Mouse (Mus musculus): ENCODE measurements around the gene Gm5148. TPM values are rescaled to one million over a fixed set of nuclear protein-coding genes. Genes with fewer than 3 reads are reported as not detected.

Gm5148 gene
- polyA plus RNA-seq, 1 experiment = 9.5 TPM

DNA sequence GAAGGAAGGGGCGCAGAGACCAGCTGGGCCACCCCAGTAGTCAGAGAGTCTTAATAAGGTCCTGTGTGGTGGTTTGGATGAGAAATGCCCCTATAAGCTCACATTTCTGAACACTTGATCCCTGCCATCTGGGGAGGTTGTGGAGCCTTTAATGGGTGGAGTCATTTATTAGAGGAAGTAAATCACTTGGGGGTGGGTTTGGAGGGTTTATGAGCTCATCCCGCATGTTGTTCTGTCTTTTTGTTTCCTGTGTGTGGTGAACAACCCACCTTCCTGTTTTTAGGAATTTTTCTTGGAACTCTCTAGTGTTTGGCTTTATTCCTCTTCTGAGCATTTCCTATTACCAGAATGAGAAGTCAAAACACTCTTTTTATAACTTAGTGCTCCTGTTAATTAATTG is 19.8 kb upstream of the Gm5148 start:
- Histone ChIP-seq H3K4me3 (replicated peaks; ENCODE audit: extremely low read depth, low read depth, low read length) (no peak overlapping the region), H3K4me1 (ENCODE audit: control insufficient read depth, insufficient read depth, low read length) (peaks cover 2% of the 10 kb centered on the region)
- WGBS = 57% methylated on average over 2 of the region's 2 CpGs
- TF ChIP-seq POLR2A (IDR thresholded peaks at IDR 0.05; ENCODE audit: borderline replicate concordance, extremely low read depth, low read depth, low read length) (no peak), CTCF (IDR thresholded peaks at IDR 0.05; ENCODE audit: insufficient read depth, low read length) (no peak)
- no peak for DNase-seq

DNA sequence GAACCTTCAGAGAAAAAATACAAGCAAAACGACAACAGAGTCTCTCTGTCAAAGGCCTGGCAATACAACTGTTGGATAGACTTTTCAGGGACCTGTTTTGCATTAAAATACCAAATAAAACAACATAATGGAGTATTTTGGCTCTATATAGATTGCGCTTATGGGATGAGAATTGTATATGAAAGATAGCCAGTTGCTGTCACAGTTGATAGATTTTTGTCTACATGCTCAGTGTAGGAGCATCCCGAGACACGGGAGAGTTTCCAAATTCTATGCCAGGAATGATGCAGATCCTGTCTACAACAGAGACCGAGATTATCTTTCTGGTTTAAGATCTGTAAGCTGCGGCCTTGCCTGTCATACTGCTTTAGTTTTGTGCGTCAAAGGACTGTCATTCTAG is 15.7 kb upstream of the Gm5148 start:
- DNase-seq = no peak
- Histone ChIP-seq H3K4me1 (ENCODE audit: control insufficient read depth, insufficient read depth, low read length) (peaks cover 5% of the 10 kb centered on the region), H3K4me3 (replicated peaks; ENCODE audit: extremely low read depth, low read depth, low read length) (no peak overlapping the region)
- TF ChIP-seq CTCF (IDR thresholded peaks at IDR 0.05; ENCODE audit: insufficient read depth, low read length) (no peak), POLR2A (IDR thresholded peaks at IDR 0.05; ENCODE audit: borderline replicate concordance, extremely low read depth, low read depth, low read length) (no peak)
- 89% methylated on average over 7 of the region's 7 CpGs for WGBS

DNA sequence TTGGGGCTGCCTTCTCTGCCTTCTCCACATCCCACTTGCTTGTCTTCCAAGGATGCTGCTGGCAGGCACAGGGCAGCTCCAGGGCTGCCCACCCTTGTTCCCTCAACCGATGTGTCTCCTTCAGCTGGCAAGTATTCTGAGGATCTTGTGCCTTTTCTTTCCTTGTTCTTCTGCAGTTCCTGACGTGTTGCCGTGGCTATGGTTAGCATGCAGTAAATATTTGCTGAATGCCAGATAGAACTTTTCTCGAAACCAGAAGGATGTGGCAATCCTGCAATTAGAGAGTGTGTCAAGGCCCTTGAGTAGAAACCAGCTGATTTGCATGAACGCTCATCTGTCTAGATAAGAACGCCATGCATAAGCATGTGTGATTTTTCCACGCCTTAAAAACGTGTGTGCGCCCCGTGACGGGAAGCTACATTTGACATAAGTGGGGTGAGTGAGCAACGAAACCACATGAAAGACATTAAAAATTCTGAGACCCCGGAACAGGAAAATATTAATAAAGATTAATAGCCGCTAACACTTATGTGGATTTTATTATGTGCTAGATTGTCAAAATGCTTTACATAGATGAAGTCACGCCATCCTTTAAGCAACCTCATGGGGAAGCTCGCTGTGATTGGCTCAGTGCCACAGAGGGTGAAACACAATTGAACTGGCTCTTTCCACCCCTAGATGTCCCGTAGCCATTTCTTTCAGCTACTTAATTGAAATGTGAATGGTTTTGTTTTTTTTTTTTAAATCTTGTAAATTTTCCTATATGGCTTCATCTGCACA is 14.1 kb upstream of the Gm5148 start:
- no peak for DNase-seq
- Histone ChIP-seq H3K4me1 (ENCODE audit: control insufficient read depth, insufficient read depth, low read length) (peaks cover 5% of the 10 kb centered on the region), H3K4me3 (replicated peaks; ENCODE audit: extremely low read depth, low read depth, low read length) (no peak overlapping the region)
- WGBS = 56% methylated on average over 17 of the region's 17 CpGs
- TF ChIP-seq CTCF (IDR thresholded peaks at IDR 0.05; ENCODE audit: insufficient read depth, low read length) = no peak
- TF ChIP-seq POLR2A (IDR thresholded peaks at IDR 0.05; ENCODE audit: borderline replicate concordance, extremely low read depth, low read depth, low read length) = no peak

DNA sequence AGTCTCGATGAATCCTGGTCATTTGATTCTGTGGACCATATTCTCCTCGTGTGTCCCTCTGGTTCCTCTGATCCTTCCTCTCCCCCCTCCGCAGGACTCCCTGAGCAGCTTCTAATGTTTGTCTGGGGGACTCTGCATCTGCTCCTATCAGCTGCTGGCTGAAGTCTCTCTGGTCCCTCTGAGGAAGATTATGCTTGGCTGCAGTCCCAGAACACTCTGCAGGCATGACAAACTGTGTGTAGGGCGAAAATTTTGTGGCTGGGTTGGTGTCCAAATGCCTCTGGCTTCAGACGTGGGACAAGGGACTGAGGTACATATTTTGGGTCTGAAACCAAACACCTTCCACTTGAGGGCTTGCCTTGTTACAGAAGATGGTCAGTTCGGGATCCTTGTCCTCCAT is 13.1 kb upstream of the Gm5148 start:
- TF ChIP-seq POLR2A (IDR thresholded peaks at IDR 0.05; ENCODE audit: borderline replicate concordance, extremely low read depth, low read depth, low read length) = no peak
- 37% methylated on average over 6 of the region's 6 CpGs for WGBS
- Histone ChIP-seq H3K4me1 (ENCODE audit: control insufficient read depth, insufficient read depth, low read length) (peaks cover 5% of the 10 kb centered on the region), H3K4me3 (replicated peaks; ENCODE audit: extremely low read depth, low read depth, low read length) (no peak overlapping the region)
- DNase-seq = no peak

DNA sequence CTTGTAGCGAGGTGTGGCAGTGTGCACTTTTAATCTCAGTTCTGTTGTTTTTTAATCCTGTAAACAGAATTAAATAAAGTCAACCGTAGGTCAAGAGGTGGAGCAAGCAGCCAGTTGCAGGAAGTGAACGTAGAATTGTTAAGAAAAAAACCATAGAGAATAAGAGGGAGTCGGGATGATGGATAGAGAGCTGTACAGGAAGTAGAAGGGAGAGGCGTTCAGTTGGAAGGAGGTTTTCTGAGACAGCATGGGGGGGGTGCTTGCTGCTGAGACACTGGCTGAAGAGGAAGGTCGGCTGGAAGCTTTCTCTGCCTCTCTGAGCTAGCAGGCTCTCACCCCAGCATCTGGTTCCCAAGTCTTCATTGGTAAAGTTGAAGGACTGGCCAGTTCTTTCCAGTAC is 10.9 kb upstream of the Gm5148 start:
- no peak for TF ChIP-seq CTCF (IDR thresholded peaks at IDR 0.05; ENCODE audit: insufficient read depth, low read length)
- TF ChIP-seq POLR2A (IDR thresholded peaks at IDR 0.05; ENCODE audit: borderline replicate concordance, extremely low read depth, low read depth, low read length) = no peak
- no peak for DNase-seq
- 35% methylated on average over 6 of the region's 6 CpGs for WGBS
- Histone ChIP-seq H3K4me1 (ENCODE audit: control insufficient read depth, insufficient read depth, low read length) (peaks cover 5% of the 10 kb centered on the region), H3K4me3 (replicated peaks; ENCODE audit: extremely low read depth, low read depth, low read length) (no peak overlapping the region)

DNA sequence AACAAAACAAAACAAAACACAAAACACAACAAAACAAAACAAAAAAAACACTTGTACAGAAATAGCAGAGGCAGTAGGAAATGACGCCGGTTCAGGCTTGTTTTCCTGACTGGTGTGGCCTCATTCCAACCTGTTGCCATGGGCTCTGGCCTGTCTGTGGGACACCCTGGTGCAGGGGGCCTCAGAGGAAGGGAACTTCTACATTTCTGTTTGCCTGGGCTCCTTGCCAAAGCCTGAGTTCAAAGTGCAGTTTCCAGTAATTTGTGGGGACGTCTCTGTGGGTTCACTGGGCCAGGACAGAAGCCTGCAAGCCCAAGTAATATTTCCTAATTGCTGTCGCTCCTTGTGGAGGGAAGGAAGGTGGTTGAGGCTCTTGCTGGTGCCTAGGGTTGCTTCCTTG is 4.9 kb upstream of the Gm5148 start:
- peak; percentile 43 for DNase-seq
- H3K4me1 ChIP-seq (ENCODE audit: control insufficient read depth, insufficient read depth, low read length) = peaks cover 11% of the 10 kb centered on the region
- H3K4me3 ChIP-seq (replicated peaks; ENCODE audit: extremely low read depth, low read depth, low read length) = no peak overlapping the region
- WGBS = 14% methylated on average over 4 of the region's 4 CpGs
- TF ChIP-seq POLR2A (IDR thresholded peaks at IDR 0.05; ENCODE audit: borderline replicate concordance, extremely low read depth, low read depth, low read length) (no peak), CTCF (IDR thresholded peaks at IDR 0.05; ENCODE audit: insufficient read depth, low read length) (no peak)

DNA sequence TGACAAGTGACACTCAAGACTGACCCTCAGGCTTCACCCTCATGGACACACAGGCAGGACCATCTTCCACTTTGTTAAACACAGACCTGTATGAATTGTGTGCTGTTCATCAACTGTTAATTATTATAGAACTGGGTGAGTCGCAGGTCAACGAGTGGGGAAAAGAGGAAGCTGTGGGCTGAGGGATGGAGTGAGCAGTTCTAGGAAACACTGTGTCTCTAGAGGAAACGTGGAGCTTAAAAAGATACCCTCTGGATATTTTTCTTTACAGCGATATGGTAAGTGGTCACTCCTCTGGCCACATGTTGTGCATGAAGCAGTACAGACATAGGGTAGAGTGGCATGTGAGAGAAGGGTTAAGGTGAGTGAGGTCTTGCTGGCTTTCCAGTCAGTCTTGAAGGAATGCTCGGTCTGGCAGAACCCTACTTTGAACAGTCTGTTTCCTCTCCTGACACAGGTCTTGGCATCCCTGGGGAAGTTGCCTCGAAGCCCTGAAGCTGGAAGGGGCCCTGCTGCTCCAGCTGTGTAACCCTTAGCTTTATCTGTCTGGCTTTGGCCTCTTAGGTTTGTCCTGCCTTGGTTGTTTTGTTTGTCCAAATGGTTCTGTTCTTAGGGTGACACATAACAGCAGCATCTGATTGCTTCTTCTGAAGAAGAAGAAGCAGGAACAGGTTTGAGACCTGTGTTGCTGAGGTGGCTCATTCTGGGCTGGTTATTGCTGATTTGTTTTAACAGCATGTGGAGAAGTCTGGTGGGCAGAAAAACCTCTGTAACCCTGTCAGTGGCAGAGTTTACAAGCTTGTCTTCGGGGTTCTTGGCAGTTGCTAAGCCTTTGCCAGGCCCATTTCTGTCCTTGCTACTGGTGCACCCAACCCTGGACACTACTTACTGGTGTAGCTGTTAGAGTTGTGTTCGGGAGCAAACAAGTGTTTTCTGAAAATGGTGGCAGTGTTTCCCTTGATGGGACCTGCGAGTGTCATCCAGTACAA is 4.1 kb upstream of the Gm5148 start:
- 57% methylated on average over 9 of the region's 9 CpGs for WGBS
- Histone ChIP-seq H3K4me3 (replicated peaks; ENCODE audit: extremely low read depth, low read depth, low read length) (no peak overlapping the region), H3K4me1 (ENCODE audit: control insufficient read depth, insufficient read depth, low read length) (peaks cover 11% of the 10 kb centered on the region)
- TF ChIP-seq POLR2A (IDR thresholded peaks at IDR 0.05; ENCODE audit: borderline replicate concordance, extremely low read depth, low read depth, low read length) (no peak), CTCF (IDR thresholded peaks at IDR 0.05; ENCODE audit: insufficient read depth, low read length) (no peak)
- no peak for DNase-seq

DNA sequence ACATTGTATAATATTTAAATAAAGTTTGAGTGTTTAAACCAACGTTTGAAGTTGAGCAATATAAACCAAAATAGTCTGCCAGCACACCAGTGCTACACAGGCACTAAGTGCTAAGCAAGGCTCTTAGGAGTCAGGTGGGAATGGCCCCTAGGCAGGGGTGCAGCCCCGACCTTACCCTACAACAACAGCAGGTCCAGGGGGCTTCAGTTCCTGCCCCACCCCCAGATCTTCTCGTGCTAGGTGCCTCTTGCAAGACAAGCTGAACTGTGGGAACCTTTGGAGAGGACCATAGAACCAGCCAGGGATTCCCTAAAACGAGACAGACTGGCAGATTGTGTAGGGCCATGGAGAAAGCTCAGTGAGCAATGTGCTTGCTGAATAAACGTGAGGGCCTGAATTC is 3.1 kb upstream of the Gm5148 start:
- TF ChIP-seq POLR2A (IDR thresholded peaks at IDR 0.05; ENCODE audit: borderline replicate concordance, extremely low read depth, low read depth, low read length) = no peak
- TF ChIP-seq CTCF (IDR thresholded peaks at IDR 0.05; ENCODE audit: insufficient read depth, low read length) = no peak
- Histone ChIP-seq H3K4me1 (ENCODE audit: control insufficient read depth, insufficient read depth, low read length) (peaks cover 11% of the 10 kb centered on the region), H3K4me3 (replicated peaks; ENCODE audit: extremely low read depth, low read depth, low read length) (no peak overlapping the region)
- WGBS = 60% methylated on average over 5 of the region's 5 CpGs
- no peak for DNase-seq

DNA sequence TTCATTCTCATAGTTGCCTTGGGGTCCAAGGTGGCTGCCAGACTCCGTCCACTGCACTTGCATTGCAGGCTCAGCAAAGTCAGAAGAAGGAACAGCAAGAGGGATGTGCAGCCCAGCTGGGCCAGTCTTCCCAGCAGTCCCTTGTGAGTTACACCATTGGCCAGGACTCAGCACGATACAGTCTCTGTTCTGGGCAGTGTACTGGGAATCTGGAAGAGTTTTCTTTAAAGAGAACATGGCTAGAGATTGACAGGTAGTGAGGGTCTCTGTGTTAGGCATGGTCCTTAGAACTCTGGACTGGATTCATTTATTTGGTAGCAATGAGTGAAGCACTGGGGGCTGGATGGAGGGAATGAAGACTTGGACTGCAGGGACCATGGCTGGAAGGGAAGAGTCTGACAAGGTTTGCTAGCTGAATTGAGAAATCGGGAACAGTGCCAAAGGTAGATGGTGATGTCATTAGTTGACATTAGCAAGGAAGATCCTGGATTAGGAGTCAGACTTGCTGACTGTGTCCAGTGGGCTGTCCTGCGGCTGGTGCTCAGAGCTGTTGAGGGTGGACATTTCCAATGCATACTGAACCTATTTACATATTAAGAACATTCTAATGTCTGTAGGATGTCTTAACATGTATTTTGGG is 2.3 kb upstream of the Gm5148 start:
- 66% methylated on average over 4 of the region's 4 CpGs for WGBS
- Histone ChIP-seq H3K4me3 (replicated peaks; ENCODE audit: extremely low read depth, low read depth, low read length) (no peak overlapping the region), H3K4me1 (ENCODE audit: control insufficient read depth, insufficient read depth, low read length) (peaks cover 11% of the 10 kb centered on the region)
- no peak for DNase-seq
- no peak for TF ChIP-seq CTCF (IDR thresholded peaks at IDR 0.05; ENCODE audit: insufficient read depth, low read length)
- TF ChIP-seq POLR2A (IDR thresholded peaks at IDR 0.05; ENCODE audit: borderline replicate concordance, extremely low read depth, low read depth, low read length) = no peak

Measured in lung, adult 2 months (tissue).